Mouse (Mus musculus) brain, embryonic 14.5 days (tissue): ENCODE measurements around the gene Kif1c.

Source experiments
- CTCF ChIP-seq: fragments of 200-500 bp; IDR thresholded peaks from 2 replicates; pipeline ENCODE4 v1.5.1; 2012; ENCODE audit warnings: inconsistent platforms, mild to moderate bottlenecking, moderate library complexity, borderline replicate concordance; ENCODE audit not compliant: insufficient read depth, insufficient read length; ENCODE audit errors: extremely low read depth
- POLR2A ChIP-seq: fragments of 200-500 bp; IDR thresholded peaks from 2 replicates; pipeline ENCODE4 v1.6.1; 2012; ENCODE audit warnings: mild to moderate bottlenecking, inconsistent platforms, borderline replicate concordance; ENCODE audit not compliant: poor library complexity, insufficient read depth, insufficient read length, severe bottlenecking; ENCODE audit errors: extremely low read depth

- TF ChIP-seq POLR2A, result no peak
- TF ChIP-seq CTCF, result no peak
Observed at GRCm38 (mm10) chr11:70715832-70716231, 15.5 kb downstream of the Kif1c start.
